In genomic region chr11:118160763-118161162, GRCm38 (mm10) we compare ENCODE assay signal across 12 mouse cellular contexts. TPM values are rescaled to one million over a fixed set of nuclear protein-coding genes. Genes with fewer than 3 reads are reported as not detected.
A peak's percentile ranks its signal among the peaks of the same experiment; 100 is the strongest.
DNase-seq lines count a peak whose midpoint lies in the region; ATAC-seq and TF ChIP-seq lines count a peak whose summit lies in the region.
"Had no signal": no experiment of that assay in that cellular context is flagged by ENCODE, and none has a peak within 500 bp of the region (broad histone marks: within the 10 kb centered on the region; RNA-seq: fewer than 3 reads in every experiment).

No protein-coding gene starts in this region.

- no peak for TF ChIP-seq CTCF in lung, postnatal 0 days (IDR thresholded peaks at IDR 0.05)

- DNase-seq in heart, embryonic 10.5 days (ENCODE audit: low spot score): no peak
- no peak for DNase-seq in heart, adult 9 months (ENCODE audit: low spot score in 2 of 2)
- peak; percentile 38 for DNase-seq in lung, postnatal 0 days (ENCODE audit: low spot score)
- no peak for DNase-seq in lung, postnatal 25 days (ENCODE audit: low spot score)
- DNase-seq in cerebellum, adult 11 months: no peak
- DNase-seq: kidney, postnatal 14 days; layer of hippocampus, postnatal 36 days; liver had no signal

- no peak overlapping the region for H3K4me3 ChIP-seq in heart, embryonic 10.5 days
- H3K4me3 ChIP-seq in lung, postnatal 0 days (ENCODE audit: low read depth, low read length): no peak overlapping the region
- H3K4me3 ChIP-seq in heart, embryonic 12.5 days: no peak overlapping the region
- H3K4me3 ChIP-seq in stomach, embryonic 16.5 days (replicated peaks; ENCODE audit: low read length): no peak overlapping the region
- H3K4me3 ChIP-seq: hindbrain, embryonic 13.5 days; megakaryocyte, embryonic 14.5 days had no signal

- no peak overlapping the region for H3K4me2 ChIP-seq in lung, postnatal 0 days (replicated peaks; ENCODE audit: low read depth, low read length)
- H3K4me2 ChIP-seq in heart, embryonic 12.5 days: no peak overlapping the region
- no peak overlapping the region for H3K4me2 ChIP-seq in stomach, embryonic 16.5 days (ENCODE audit: low read depth, low read length)
- H3K4me2 ChIP-seq: hindbrain, embryonic 13.5 days had no signal

- H3K27ac ChIP-seq in heart, embryonic 10.5 days: peak overlapping the region; percentile 84
- no peak overlapping the region for H3K27ac ChIP-seq in lung, postnatal 0 days (ENCODE audit: low read length)
- peak overlapping the region; percentile 86 for H3K27ac ChIP-seq in heart, embryonic 12.5 days (ENCODE audit: poor library complexity, severe bottlenecking)
- H3K27ac ChIP-seq in stomach, embryonic 16.5 days (ENCODE audit: low read length): no peak overlapping the region
- H3K27ac ChIP-seq: hindbrain, embryonic 13.5 days had no signal

- no peak overlapping the region for H3K9ac ChIP-seq in lung, postnatal 0 days (replicated peaks; ENCODE audit: low read depth)
- H3K9ac ChIP-seq in heart, embryonic 12.5 days: peak overlapping the region; percentile 55
- H3K9ac ChIP-seq in stomach, embryonic 16.5 days (ENCODE audit: low read length): peak overlapping the region; percentile 23; the same call in 1 of the 2 replicates
- H3K9ac ChIP-seq: hindbrain, embryonic 13.5 days had no signal

- H3K36me3 ChIP-seq in heart, embryonic 10.5 days: peaks cover 22% of the 10 kb centered on the region
- peaks cover 11% of the 10 kb centered on the region; the same call in 1 of the 2 replicates for H3K36me3 ChIP-seq in lung, postnatal 0 days (ENCODE audit: insufficient read depth, low read length)
- H3K36me3 ChIP-seq in heart, embryonic 12.5 days: peaks cover 28% of the 10 kb centered on the region
- no peaks in the 10 kb centered on the region for H3K36me3 ChIP-seq in stomach, embryonic 16.5 days (ENCODE audit: control insufficient read depth, insufficient read depth, low read length)

- H3K4me1 ChIP-seq in heart, embryonic 10.5 days: peaks cover 49% of the 10 kb centered on the region
- no peaks in the 10 kb centered on the region for H3K4me1 ChIP-seq in lung, postnatal 0 days (ENCODE audit: insufficient read depth, low read depth, low read length)
- H3K4me1 ChIP-seq in heart, embryonic 12.5 days (replicated peaks): peaks cover 57% of the 10 kb centered on the region
- peaks cover 13% of the 10 kb centered on the region for H3K4me1 ChIP-seq in stomach, embryonic 16.5 days (ENCODE audit: control insufficient read depth, insufficient read depth, low read length)

- WGBS in heart, embryonic 10.5 days: 64% methylated on average over 2 of the region's 2 CpGs
- 40% methylated on average over 2 of the region's 2 CpGs for WGBS in lung, postnatal 0 days
- 51% methylated on average over 2 of the region's 2 CpGs for WGBS in heart, embryonic 12.5 days
- WGBS in stomach, embryonic 16.5 days: 68% methylated on average over 2 of the region's 2 CpGs

- peak; percentile 50 for ATAC-seq in lung, postnatal 0 days
- 0 out of 2 replicates have a peak, but pooled peaks have one; percentile 57 for ATAC-seq in heart, embryonic 12.5 days (ENCODE audit: insufficient number of reproducible peaks, low FRiP score)
- no peak for ATAC-seq in stomach, embryonic 16.5 days (ENCODE audit: insufficient read depth, low FRiP score)

- H3K9me3 ChIP-seq in heart, embryonic 10.5 days: no peaks in the 10 kb centered on the region
- no peaks in the 10 kb centered on the region for H3K9me3 ChIP-seq in lung, postnatal 0 days (ENCODE audit: low read length)
- H3K9me3 ChIP-seq in heart, embryonic 12.5 days (replicated peaks): peaks cover 5% of the 10 kb centered on the region; the same call in 1 of the 2 replicates
- H3K9me3 ChIP-seq in stomach, embryonic 16.5 days (replicated peaks; ENCODE audit: control insufficient read depth, low read length): no peaks in the 10 kb centered on the region

- H3K27me3 ChIP-seq in heart, embryonic 10.5 days (ENCODE audit: insufficient read depth, poor library complexity, severe bottlenecking): no peaks in the 10 kb centered on the region
- H3K27me3 ChIP-seq in lung, postnatal 0 days (replicated peaks; ENCODE audit: insufficient read depth, low read length): no peaks in the 10 kb centered on the region
- H3K27me3 ChIP-seq in heart, embryonic 12.5 days (replicated peaks): no peaks in the 10 kb centered on the region
- no peaks in the 10 kb centered on the region for H3K27me3 ChIP-seq in stomach, embryonic 16.5 days (ENCODE audit: control insufficient read depth, insufficient read depth, low read length)
- H3K27me3 ChIP-seq: hindbrain, embryonic 13.5 days; megakaryocyte, embryonic 14.5 days had no signal

- no peak for TF ChIP-seq EP300 in lung, postnatal 0 days (IDR thresholded peaks at IDR 0.05)

RNA-seq across cellular contexts. Expression of gene Dnah17, which starts 30.3 kb away (rescaled TPM):
- 0.12 and 0.14 TPM in 2 replicates for polyA plus RNA-seq in heart, embryonic 10.5 days (2016; fragmentation: Nextera tagmentation; extraction: Ambion mirVana)
- 0.08 and 0.10 TPM in 2 replicates for polyA plus RNA-seq in lung, postnatal 0 days (2015; fragmentation: Nextera tagmentation; extraction: Ambion mirVana)
- polyA plus RNA-seq in heart, embryonic 12.5 days (2016; fragmentation: Nextera tagmentation; extraction: Ambion mirVana): 0.10 and 0.26 TPM in 2 replicates
- polyA plus RNA-seq in stomach, embryonic 16.5 days (2015; fragmentation: Nextera tagmentation; extraction: Ambion mirVana): 0.13 and 0.14 TPM in 2 replicates

Comparison
In these comparisons a context has a peak if more than half of its experiments do, and no peak if none do; other contexts are left out.
1. H3K27ac ChIP-seq: peak in heart, embryonic 10.5 days (single experiment) and heart, embryonic 12.5 days (single experiment); none in lung, postnatal 0 days (single experiment) and stomach, embryonic 16.5 days (single experiment).